In genomic region chr15:98486433-98487021, GRCm38 (mm10) we compare ENCODE assay signal across 23 mouse cellular contexts. TPM values are rescaled to one million over a fixed set of nuclear protein-coding genes. Genes with fewer than 3 reads are reported as not detected.
"Had no signal": no experiment of that assay in that cellular context is flagged by ENCODE, and none has a peak within 500 bp of the region (broad histone marks: within the 10 kb centered on the region; RNA-seq: fewer than 3 reads in every experiment).

No protein-coding gene starts in this region.

- H3K27me3 ChIP-seq: limb, embryonic 12.5 days; liver, embryonic 13.5 days; lung, embryonic 15.5 days; midbrain, embryonic 12.5 days had no signal

- H3K27ac ChIP-seq: kidney, postnatal 0 days; limb, embryonic 12.5 days; liver, embryonic 13.5 days; lung, embryonic 15.5 days; macrophage; midbrain, embryonic 12.5 days; stomach, postnatal 0 days had no signal

- H3K9me3 ChIP-seq: limb, embryonic 12.5 days; liver, embryonic 13.5 days; lung, embryonic 15.5 days; midbrain, embryonic 12.5 days had no signal

- H3K9ac ChIP-seq: limb, embryonic 12.5 days; liver, embryonic 13.5 days; liver, postnatal 0 days; lung, embryonic 15.5 days; midbrain, embryonic 12.5 days had no signal

- H3K36me3 ChIP-seq: limb, embryonic 12.5 days; liver, embryonic 13.5 days; lung, embryonic 15.5 days; midbrain, embryonic 12.5 days had no signal

- ATAC-seq: liver, postnatal 0 days; midbrain, embryonic 16.5 days had no signal

- DNase-seq: kidney, adult 11 months; kidney, adult 9 months; kidney, postnatal 36 days; layer of hippocampus, adult 9-11 months; layer of hippocampus, postnatal 36 days; liver; liver, embryonic 13.5 days; liver, postnatal 0 days; lung, postnatal 14 days; right cerebral cortex, postnatal 25 days had no signal

- H3K4me1 ChIP-seq: limb, embryonic 12.5 days; liver, embryonic 13.5 days; lung, embryonic 15.5 days; midbrain, embryonic 12.5 days had no signal

- H3K4me3 ChIP-seq: limb, embryonic 12.5 days; liver, embryonic 13.5 days; lung, embryonic 15.5 days; midbrain, embryonic 12.5 days had no signal

RNA-seq across cellular contexts. Expression of gene Lalba, which starts 4.0 kb away (rescaled TPM):
- total RNA-seq: layer of hippocampus, adult 18-20 months; layer of hippocampus, postnatal 36 days; left cerebral cortex, adult 8-10 months; left cerebral cortex, postnatal 36 days; megakaryocyte-erythroid progenitor cell, adult 5-6 weeks had no signal
- polyA plus RNA-seq: liver, embryonic 13.5 days; liver, postnatal 0 days; macrophage; midbrain, embryonic 12.5 days; midbrain, embryonic 16.5 days; neural tube, embryonic 14.5 days; small intestine, adult 2 months had no signal

RNA-seq across cellular contexts. Expression of gene Olfr279, which starts 5.7 kb away (rescaled TPM):
- total RNA-seq: layer of hippocampus, adult 18-20 months; layer of hippocampus, postnatal 36 days; left cerebral cortex, adult 8-10 months; left cerebral cortex, postnatal 36 days; megakaryocyte-erythroid progenitor cell, adult 5-6 weeks had no signal
- polyA plus RNA-seq: kidney, postnatal 0 days; limb, embryonic 12.5 days; liver, embryonic 13.5 days; liver, postnatal 0 days; lung, embryonic 15.5 days; macrophage; midbrain, embryonic 12.5 days; midbrain, embryonic 16.5 days; neural tube, embryonic 14.5 days; small intestine, adult 2 months; stomach, postnatal 0 days had no signal

RNA-seq across cellular contexts. Expression of gene OR5BS1P, which starts 16.8 kb away (rescaled TPM):
- total RNA-seq: layer of hippocampus, adult 18-20 months; layer of hippocampus, postnatal 36 days; left cerebral cortex, adult 8-10 months; left cerebral cortex, postnatal 36 days; megakaryocyte-erythroid progenitor cell, adult 5-6 weeks had no signal
- polyA plus RNA-seq: kidney, postnatal 0 days; limb, embryonic 12.5 days; liver, embryonic 13.5 days; liver, postnatal 0 days; lung, embryonic 15.5 days; macrophage; midbrain, embryonic 12.5 days; midbrain, embryonic 16.5 days; neural tube, embryonic 14.5 days; small intestine, adult 2 months; stomach, postnatal 0 days had no signal

RNA-seq across cellular contexts. Expression of gene Olfr281, which starts 34.1 kb away (rescaled TPM):
- total RNA-seq: layer of hippocampus, adult 18-20 months; layer of hippocampus, postnatal 36 days; left cerebral cortex, adult 8-10 months; left cerebral cortex, postnatal 36 days; megakaryocyte-erythroid progenitor cell, adult 5-6 weeks had no signal
- polyA plus RNA-seq: kidney, postnatal 0 days; limb, embryonic 12.5 days; liver, embryonic 13.5 days; liver, postnatal 0 days; lung, embryonic 15.5 days; macrophage; midbrain, embryonic 12.5 days; midbrain, embryonic 16.5 days; neural tube, embryonic 14.5 days; small intestine, adult 2 months; stomach, postnatal 0 days had no signal
